Mouse (Mus musculus) lung, postnatal 0 days (tissue): ENCODE measurements at regions not wholly inside any gene's neighbourhood (a gene's known extent, or its start where the extent isn't known, plus 50 kb on each side); places are given as distances from the start of the nearest gene placed in this dataset.

Source experiments
- CTCF ChIP-seq: IDR thresholded peaks from 2 replicates; pipeline ENCODE4 v1.5.1; 2016; ENCODE audit warnings: antibody characterized with exemption, mild to moderate bottlenecking
- EP300 ChIP-seq: IDR thresholded peaks from 2 replicates; pipeline ENCODE4 v1.6.1; 2016; ENCODE audit warnings: antibody characterized with exemption, mild to moderate bottlenecking, control low read depth

GRCm38 (mm10) chr13:111363176-111363739 lies 108.4 kb downstream of the Actbl2 start:
- TF ChIP-seq CTCF (no peak), EP300 (no peak)
